Mouse (Mus musculus): ENCODE results near the gene Stard8. TPM values are rescaled to one million over a fixed set of nuclear protein-coding genes. Genes with fewer than 3 reads are reported as not detected.
"Not testable (repeated sequence)": the region's sequence is repeated elsewhere in the genome, so short reads cannot be mapped to it uniquely, and the experiment has no call there.

Stard8 gene
- 7.4 and 8.1 TPM in 2 replicates for polyA plus RNA-seq (2015; fragmentation: Nextera tagmentation; extraction: Ambion mirVana)

DNA sequence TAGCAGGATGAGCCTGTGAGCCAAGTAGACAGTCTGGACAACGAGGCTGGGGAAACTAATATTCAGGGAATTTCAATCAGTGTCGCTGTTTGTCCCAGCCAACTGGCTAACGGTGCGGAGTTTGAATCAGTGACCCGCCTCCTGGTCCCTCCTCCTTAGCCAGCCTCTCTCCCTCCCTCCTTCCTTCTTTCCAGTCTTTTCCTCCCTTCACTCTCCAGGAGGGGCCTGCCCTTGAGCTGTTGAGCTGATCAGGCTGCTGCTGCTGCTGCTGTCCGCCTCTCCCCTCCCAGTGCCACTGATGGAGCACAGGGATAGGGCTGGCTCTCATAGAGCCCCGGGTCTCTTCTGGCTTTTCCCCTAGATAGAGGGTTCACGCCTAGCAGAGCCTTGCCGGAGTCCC is at the start of gene Stard8:
Stard8 (plus strand) TSS at position 203 of the 400 bp plus-strand sequence.
- H3K4me1 ChIP-seq, result no peaks in the 10 kb centered on the region
- 39% methylated on average over 8 of the region's 9 CpGs for WGBS
- no peaks in the 10 kb centered on the region for H3K36me3 ChIP-seq
- peak; percentile 76 for ATAC-seq (ENCODE audit: insufficient read depth, low FRiP score, low read depth)
- peak within 1 kb of the TSS; percentile 21 for H3K4me3 ChIP-seq (replicated peaks)
- peak within 1 kb of the TSS; percentile 38 for H3K4me2 ChIP-seq
- H3K27ac ChIP-seq, result no peak within 1 kb of the TSS; the same call in 1 of the 2 replicates
- H3K27me3 ChIP-seq (replicated peaks), result peaks cover 3% of the 10 kb centered on the region; the same call in 1 of the 2 replicates
- no peak within 1 kb of the TSS for H3K9ac ChIP-seq
- no peaks in the 10 kb centered on the region for H3K9me3 ChIP-seq

DNA sequence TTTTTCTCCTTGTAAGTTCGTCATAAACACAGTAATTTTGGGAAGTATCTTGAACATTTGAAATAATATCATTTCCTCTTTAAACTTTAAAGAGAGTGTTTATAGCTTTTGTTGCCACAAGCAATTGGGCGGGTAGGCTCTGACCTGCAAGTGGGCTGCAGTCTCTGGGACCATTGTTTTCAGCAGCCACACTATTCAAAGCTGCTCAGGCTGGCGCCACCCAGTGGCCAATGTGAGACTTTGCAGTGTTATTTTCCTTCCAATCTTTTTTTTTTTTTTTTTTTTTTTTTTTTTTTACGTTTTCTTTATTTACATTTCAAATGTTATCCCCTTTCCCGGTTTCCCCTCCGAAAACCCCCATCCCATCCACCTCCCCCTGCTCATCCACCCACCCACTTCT is 49.1 kb upstream of the Stard8 start:
- ATAC-seq (ENCODE audit: insufficient read depth, low FRiP score, low read depth), result no peak
- no peaks in the 10 kb centered on the region for H3K9me3 ChIP-seq

GRCm38 (mm10) chrX:98958287-98958686 is 44.8 kb upstream of the Stard8 start:
- Histone ChIP-seq H3K4me3 (replicated peaks) (no peak overlapping the region), H3K9me3 (no peaks in the 10 kb centered on the region), H3K9ac (no peak overlapping the region), H3K36me3 (no peaks in the 10 kb centered on the region), H3K27me3 (replicated peaks) (no peaks in the 10 kb centered on the region), H3K4me1 (no peaks in the 10 kb centered on the region), H3K27ac (no peak overlapping the region), H3K4me2 (no peak overlapping the region)
- ATAC-seq (ENCODE audit: insufficient read depth, low FRiP score, low read depth), result no peak
- 83% methylated on average over 9 of the region's 9 CpGs for WGBS

More for the DNA sequence above, 49.1 kb upstream of the Stard8 start:
- no peaks in the 10 kb centered on the region for H3K4me1 ChIP-seq
- H3K36me3 ChIP-seq, result no peaks in the 10 kb centered on the region
- H3K4me3 ChIP-seq (replicated peaks), result no peak overlapping the region
- H3K4me2 ChIP-seq, result no peak overlapping the region
- WGBS, result 21% methylated on average over 6 of the region's 6 CpGs
- H3K9ac ChIP-seq, result no peak overlapping the region
- H3K27me3 ChIP-seq (replicated peaks), result no peaks in the 10 kb centered on the region
- no peak overlapping the region for H3K27ac ChIP-seq

DNA sequence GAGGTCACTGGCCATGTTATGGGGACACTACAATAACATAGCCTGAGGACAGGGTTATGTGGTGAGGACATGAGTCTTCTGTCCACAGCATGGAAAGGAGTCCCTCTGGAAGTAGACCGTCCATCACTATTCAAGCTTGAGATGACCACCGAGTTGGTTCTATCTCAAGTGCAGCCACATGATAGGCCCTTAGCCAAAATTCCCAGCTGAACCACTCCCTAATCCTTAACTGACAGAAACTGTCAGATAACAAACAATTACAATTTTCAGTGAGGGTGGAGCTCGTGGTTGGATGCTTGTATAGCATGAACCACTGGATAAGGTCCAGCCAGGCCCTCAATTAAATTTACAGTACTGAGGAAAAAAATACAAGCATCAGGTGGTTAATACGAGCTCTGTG is 44.0 kb upstream of the Stard8 start:
- no peak overlapping the region for H3K9ac ChIP-seq
- H3K27ac ChIP-seq, result no peak overlapping the region
- no peak overlapping the region for H3K4me2 ChIP-seq
- ATAC-seq (ENCODE audit: insufficient read depth, low FRiP score, low read depth), result no peak
- H3K4me3 ChIP-seq (replicated peaks), result no peak overlapping the region
- H3K36me3 ChIP-seq, result no peaks in the 10 kb centered on the region
- H3K9me3 ChIP-seq, result no peaks in the 10 kb centered on the region
- H3K4me1 ChIP-seq, result no peaks in the 10 kb centered on the region
- no peaks in the 10 kb centered on the region for H3K27me3 ChIP-seq (replicated peaks)
- 66% methylated on average over 4 of the region's 4 CpGs for WGBS

DNA sequence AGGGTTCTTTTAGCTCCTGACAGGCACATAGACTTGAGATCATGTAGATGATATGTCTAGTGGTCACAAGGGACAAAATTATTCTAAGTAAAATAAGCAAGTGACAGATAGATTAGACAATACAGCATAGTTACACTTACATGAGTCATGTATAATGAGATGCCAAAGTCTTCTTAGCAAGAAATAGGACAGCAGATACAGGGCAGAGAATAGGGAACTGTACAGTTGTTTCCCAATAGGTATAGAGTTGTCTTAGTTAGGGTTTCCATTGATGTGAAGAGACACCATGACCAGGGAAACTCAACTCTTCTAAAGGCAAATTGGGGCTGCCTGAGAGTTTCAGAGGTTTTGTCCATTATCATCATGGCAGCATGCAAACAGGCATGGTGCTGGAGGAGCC is 39.3 kb upstream of the Stard8 start:
- Histone ChIP-seq H3K4me3 (replicated peaks) (no peak overlapping the region), H3K9ac (no peak overlapping the region), H3K27me3 (replicated peaks) (no peaks in the 10 kb centered on the region), H3K9me3 (no peaks in the 10 kb centered on the region), H3K36me3 (no peaks in the 10 kb centered on the region), H3K4me1 (no peaks in the 10 kb centered on the region), H3K4me2 (no peak overlapping the region), H3K27ac (no peak overlapping the region)
- ATAC-seq (ENCODE audit: insufficient read depth, low FRiP score, low read depth), result no peak

GRCm38 (mm10) chrX:98964513-98964912 is 38.5 kb upstream of the Stard8 start:
- no peak overlapping the region for H3K4me3 ChIP-seq (replicated peaks)
- no peak for ATAC-seq (ENCODE audit: insufficient read depth, low FRiP score, low read depth)
- no peak overlapping the region for H3K27ac ChIP-seq
- H3K4me2 ChIP-seq, result no peak overlapping the region
- no peak overlapping the region for H3K9ac ChIP-seq
- H3K4me1 ChIP-seq, result no peaks in the 10 kb centered on the region
- H3K9me3 ChIP-seq, result no peaks in the 10 kb centered on the region
- H3K36me3 ChIP-seq, result no peaks in the 10 kb centered on the region
- no peaks in the 10 kb centered on the region for H3K27me3 ChIP-seq (replicated peaks)

DNA sequence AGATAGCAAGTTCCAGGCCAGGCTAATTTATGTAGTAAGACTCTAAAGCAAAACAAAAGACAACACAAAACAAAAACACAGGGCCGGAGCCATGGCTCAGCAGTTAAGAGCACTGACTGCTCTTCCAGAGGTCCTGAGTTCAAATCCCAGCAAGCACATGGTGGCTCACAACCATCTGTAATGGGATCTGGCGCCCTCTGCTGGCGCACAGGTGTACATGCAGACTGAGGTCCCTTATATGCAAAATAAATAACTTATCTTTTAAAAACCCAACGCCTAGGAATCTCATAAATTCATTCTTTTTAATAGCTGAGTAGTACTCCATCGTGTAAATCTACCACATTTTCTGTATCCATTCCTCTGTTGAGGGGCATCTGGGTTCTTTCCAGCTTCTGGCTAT is 16.4 kb upstream of the Stard8 start:
- 51% methylated on average over 5 of the region's 5 CpGs for WGBS
- H3K9ac ChIP-seq; H3K27me3 ChIP-seq (replicated peaks); H3K4me1 ChIP-seq; H3K9me3 ChIP-seq; ATAC-seq (ENCODE audit: insufficient read depth, low FRiP score, low read depth); H3K36me3 ChIP-seq; H3K4me2 ChIP-seq; H3K4me3 ChIP-seq (replicated peaks); H3K27ac ChIP-seq: not testable (repeated sequence)

GRCm38 (mm10) chrX:98989574-98989973 is 13.5 kb upstream of the Stard8 start:
- no peaks in the 10 kb centered on the region for H3K4me1 ChIP-seq
- ATAC-seq (ENCODE audit: insufficient read depth, low FRiP score, low read depth), result no peak
- H3K9me3 ChIP-seq, result no peaks in the 10 kb centered on the region
- no peak overlapping the region for H3K4me3 ChIP-seq (replicated peaks)
- H3K27me3 ChIP-seq (replicated peaks), result 0 out of 2 replicates have a peak, but pooled peaks cover 5% of the 10 kb centered on the region
- H3K27ac ChIP-seq, result no peak overlapping the region
- 47% methylated on average over 6 of the region's 6 CpGs for WGBS
- H3K36me3 ChIP-seq, result no peaks in the 10 kb centered on the region
- no peak overlapping the region for H3K9ac ChIP-seq
- H3K4me2 ChIP-seq, result no peak overlapping the region

GRCm38 (mm10) chrX:99002065-99002464 is 983 bp upstream of the Stard8 start:
- no peak overlapping the region for H3K27ac ChIP-seq
- H3K9ac ChIP-seq, result no peak overlapping the region
- peaks cover 3% of the 10 kb centered on the region; the same call in 1 of the 2 replicates for H3K27me3 ChIP-seq (replicated peaks)
- no peak overlapping the region for H3K4me2 ChIP-seq
- no peaks in the 10 kb centered on the region for H3K36me3 ChIP-seq
- 63% methylated on average over 6 of the region's 6 CpGs for WGBS
- ATAC-seq (ENCODE audit: insufficient read depth, low FRiP score, low read depth), result no peak
- H3K4me1 ChIP-seq, result no peaks in the 10 kb centered on the region
- H3K9me3 ChIP-seq, result no peaks in the 10 kb centered on the region
- no peak overlapping the region for H3K4me3 ChIP-seq (replicated peaks)

DNA sequence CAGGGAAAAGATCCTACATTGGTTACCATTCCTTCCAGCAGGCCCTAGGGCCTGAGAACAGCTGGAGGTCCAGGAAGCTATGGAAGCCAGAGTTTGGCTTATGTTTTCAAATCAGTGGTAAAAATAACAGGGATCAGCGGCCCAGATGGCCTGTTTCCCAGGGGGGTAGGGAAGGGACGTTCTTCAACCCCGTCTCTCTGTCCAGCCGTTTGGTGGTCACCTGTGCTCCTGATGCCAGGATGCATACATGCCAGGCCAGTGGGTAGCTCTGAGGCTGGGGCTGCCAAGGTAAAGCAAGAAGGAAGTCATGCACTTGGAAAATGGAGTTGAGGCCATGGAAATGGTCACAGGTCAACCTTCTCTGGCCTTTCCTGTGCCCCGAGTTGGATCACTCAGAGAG is 7.5 kb downstream of the Stard8 start:
- Histone ChIP-seq H3K4me2 (no peak overlapping the region), H3K27me3 (replicated peaks) (no peaks in the 10 kb centered on the region), H3K4me1 (no peaks in the 10 kb centered on the region), H3K9me3 (no peaks in the 10 kb centered on the region), H3K4me3 (replicated peaks) (no peak overlapping the region), H3K36me3 (no peaks in the 10 kb centered on the region), H3K27ac (no peak overlapping the region), H3K9ac (no peak overlapping the region)
- WGBS, result 87% methylated on average over 5 of the region's 5 CpGs
- ATAC-seq (ENCODE audit: insufficient read depth, low FRiP score, low read depth), result no peak

GRCm38 (mm10) chrX:99011281-99011680 is 8.2 kb downstream of the Stard8 start:
- ATAC-seq (ENCODE audit: insufficient read depth, low FRiP score, low read depth), result no peak
- H3K9me3 ChIP-seq, result no peaks in the 10 kb centered on the region
- WGBS, result 56% methylated on average over 3 of the region's 3 CpGs
- no peak overlapping the region for H3K9ac ChIP-seq
- no peak overlapping the region for H3K27ac ChIP-seq
- no peaks in the 10 kb centered on the region for H3K27me3 ChIP-seq (replicated peaks)
- no peaks in the 10 kb centered on the region for H3K4me1 ChIP-seq
- no peak overlapping the region for H3K4me3 ChIP-seq (replicated peaks)
- H3K4me2 ChIP-seq, result no peak overlapping the region
- H3K36me3 ChIP-seq, result no peaks in the 10 kb centered on the region

DNA sequence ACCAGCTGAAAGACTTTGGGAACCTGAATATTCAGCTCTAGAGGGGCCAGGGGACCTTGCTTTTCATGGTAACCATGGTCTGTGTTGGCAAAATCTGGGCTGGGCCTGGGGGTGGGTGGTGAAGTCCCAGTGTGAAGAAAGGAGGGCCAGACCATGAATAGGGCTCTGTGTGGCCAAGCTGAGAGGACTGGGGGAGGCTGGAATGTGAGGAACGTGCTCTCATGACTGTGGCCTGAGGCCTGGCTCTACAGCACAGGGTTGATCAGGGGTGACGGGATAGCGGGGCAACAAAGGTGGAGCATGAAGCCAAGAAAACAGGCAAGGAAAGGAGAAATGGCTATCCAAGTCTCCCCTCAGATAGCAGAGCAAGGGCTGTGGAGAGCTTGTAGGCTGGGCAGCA is 9.4 kb downstream of the Stard8 start:
- H3K4me2 ChIP-seq, result no peak overlapping the region
- no peaks in the 10 kb centered on the region for H3K4me1 ChIP-seq
- 89% methylated on average over 3 of the region's 3 CpGs for WGBS

DNA sequence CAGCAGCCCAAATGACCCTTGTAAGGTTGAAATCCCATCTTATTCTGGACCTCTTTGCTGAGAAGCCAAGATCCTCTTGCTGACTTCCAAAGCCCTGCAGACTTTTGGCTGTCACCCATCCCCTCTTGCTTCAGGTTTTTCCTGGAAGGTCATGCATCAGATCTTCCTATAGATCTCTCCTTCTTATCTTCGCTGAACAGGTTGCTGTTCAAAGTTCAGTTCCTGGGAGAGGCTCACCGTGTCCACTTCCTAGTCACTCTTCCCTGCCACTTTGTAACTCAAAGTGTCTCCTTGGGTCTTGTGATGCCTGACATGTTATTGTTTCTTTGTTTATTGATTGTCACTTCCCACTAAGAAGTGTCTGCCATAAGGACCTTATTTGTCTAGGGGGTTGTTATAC is 12.7 kb downstream of the Stard8 start:
- Histone ChIP-seq H3K27me3 (replicated peaks) (no peaks in the 10 kb centered on the region), H3K9ac (no peak overlapping the region), H3K4me2 (no peak overlapping the region), H3K4me3 (replicated peaks) (no peak overlapping the region), H3K27ac (no peak overlapping the region), H3K36me3 (no peaks in the 10 kb centered on the region), H3K4me1 (no peaks in the 10 kb centered on the region), H3K9me3 (no peaks in the 10 kb centered on the region)
- no peak for ATAC-seq (ENCODE audit: insufficient read depth, low FRiP score, low read depth)
- WGBS, result 71% methylated on average over 2 of the region's 2 CpGs

More for the DNA sequence above, 9.4 kb downstream of the Stard8 start:
- Histone ChIP-seq H3K4me3 (replicated peaks) (no peak overlapping the region), H3K27me3 (replicated peaks) (no peaks in the 10 kb centered on the region), H3K36me3 (no peaks in the 10 kb centered on the region), H3K9ac (no peak overlapping the region), H3K9me3 (no peaks in the 10 kb centered on the region), H3K27ac (no peak overlapping the region)
- ATAC-seq (ENCODE audit: insufficient read depth, low FRiP score, low read depth), result no peak
